Mouse (Mus musculus) R1 (cell line): ENCODE measurements at regions not wholly inside any gene's neighbourhood (a gene's known extent, or its start where the extent isn't known, plus 50 kb on each side); places are given as distances from the start of the nearest gene placed in this dataset.

Source experiments
- DNase-seq: peaks from one replicate; pipeline ENCODE4 v3.0.0-alpha.2; 2018; ENCODE audit warnings: low read depth, low spot score

- DNase-seq = no peak
These were observed 784.9 kb upstream of the Apob start for GRCm38 (mm10) chr12:7192591-7192990.

- no peak for DNase-seq
These were observed 779.4 kb upstream of the Apob start for GRCm38 (mm10) chr12:7198098-7198497.

- no peak for DNase-seq
These were observed 776.6 kb upstream of the Apob start for GRCm38 (mm10) chr12:7200879-7201278.

GRCm38 (mm10) chr12:7215686-7216085 is 761.8 kb upstream of the Apob start:
- no peak for DNase-seq

- no peak for DNase-seq
These were observed 759.9 kb upstream of the Apob start for GRCm38 (mm10) chr12:7217499-7217898.

GRCm38 (mm10) chr12:7228124-7228523 is 749.3 kb upstream of the Apob start:
- DNase-seq = no peak

GRCm38 (mm10) chr12:7228541-7229225 is 748.8 kb upstream of the Apob start:
- DNase-seq = no peak

GRCm38 (mm10) chr12:7250324-7250723 is 727.1 kb upstream of the Apob start:
- DNase-seq = peak; percentile 4

GRCm38 (mm10) chr12:7270587-7270986 is 706.9 kb upstream of the Apob start:
- no peak for DNase-seq

GRCm38 (mm10) chr12:7284354-7285036 is 693.0 kb upstream of the Apob start:
- no peak for DNase-seq

GRCm38 (mm10) chr12:7291557-7291956 is 685.9 kb upstream of the Apob start:
- DNase-seq = no peak

GRCm38 (mm10) chr12:7297026-7297425 is 680.4 kb upstream of the Apob start:
- DNase-seq = no peak

GRCm38 (mm10) chr12:7321453-7321852 is 656.0 kb upstream of the Apob start:
- no peak for DNase-seq

- DNase-seq = no peak
These were observed 648.8 kb upstream of the Apob start for GRCm38 (mm10) chr12:7328620-7329019.
